Mouse (Mus musculus) gastrocnemius, postnatal 36 days (tissue): ENCODE results near the gene Asb5. TPM values are rescaled to one million over a fixed set of nuclear protein-coding genes. Genes with fewer than 3 reads are reported as not detected.
"Not testable (repeated sequence)": the region's sequence is repeated elsewhere in the genome, so short reads cannot be mapped to it uniquely, and the experiment has no call there.

Experiments
- DNase-seq, 2 experiments: peaks; one replicate each; pipeline ENCODE4 v3.0.0; 2022
- intact Hi-C: fragments of 180-260 bp; cut with DNase I; formaldehyde crosslinking; loops from one replicate; pipeline ENCODE4 v1.15.1; 2025
- long read RNA-seq, 2 experiments: library from polyadenylated mRNA; stranded (forward); transcript quantifications; one replicate each; pipeline ENCODE4 v2.0.0; 2021
- total RNA-seq, 2 experiments: library from RNA; stranded (reverse); gene quantifications; 2 replicates each; pipeline ENCODE4 v1.2.3; 2021

Asb5 gene
- total RNA-seq = 100 to 1,000 TPM; 181 to 187 TPM
- long read RNA-seq, experiment 1, transcript Asb5-201 (7 exons, 1,585 nt) = major isoform, 126 of 212 reads
- long read RNA-seq, experiment 1, partial matches to known transcripts = 62 of 212 reads
- long read RNA-seq, experiment 1, other reads (novel, unspliced or antisense) = 24 of 212 reads
- long read RNA-seq, experiment 2, transcript Asb5-201 (7 exons, 1,585 nt) = major isoform, 142 of 249 reads
- long read RNA-seq, experiment 2, partial matches to known transcripts = 86 of 249 reads
- long read RNA-seq, experiment 2, other reads (novel, unspliced or antisense) = 21 of 249 reads

- peak; percentile 94 for DNase-seq
- intact Hi-C loops = no loop called here
These were observed at the start of gene Asb5, which contains the start of gene Spcs3 for GRCm38 (mm10) chr8:54529382-54530296. Gene Asb5 (plus strand): TSS chr8:54529580. Gene Spcs3 (minus strand): TSS chr8:54529998.

- no peak for DNase-seq
- intact Hi-C loops = no loop called here
These were observed 42.7 kb upstream of the Asb5 start for GRCm38 (mm10) chr8:54486555-54487273.

- DNase-seq = no peak
- intact Hi-C loops = no loop called here
These were observed 40.9 kb upstream of the Asb5 start for GRCm38 (mm10) chr8:54488437-54488836.

- DNase-seq = no peak
- intact Hi-C loops = loop anchor here (10.0 kb wide), 2 partner anchors 626 to 886 kb away; no protein-coding TSS in a partner anchor
These were observed 38.2 kb upstream of the Asb5 start for GRCm38 (mm10) chr8:54491057-54491690.

GRCm38 (mm10) chr8:54491934-54492333 is 37.4 kb upstream of the Asb5 start:
- intact Hi-C loops = loop anchor here (10.0 kb wide), 2 partner anchors 627 to 887 kb away; no protein-coding TSS in a partner anchor
- no peak for DNase-seq

- intact Hi-C loops = loop anchor here (10.0 kb wide), 2 partner anchors 628 to 888 kb away; no protein-coding TSS in a partner anchor
These were observed 36.3 kb upstream of the Asb5 start for GRCm38 (mm10) chr8:54493110-54493509.

GRCm38 (mm10) chr8:54493915-54494314 is 35.5 kb upstream of the Asb5 start:
- no peak for DNase-seq
- intact Hi-C loops = loop anchor here (10.0 kb wide), 2 partner anchors 629 to 889 kb away; no protein-coding TSS in a partner anchor

More at GRCm38 (mm10) chr8:54493110-54493509, 36.3 kb upstream of the Asb5 start:
- peak in 1 of 2 experiments; percentile 27 for DNase-seq

GRCm38 (mm10) chr8:54503104-54503503 is 26.3 kb upstream of the Asb5 start:
- DNase-seq = no peak

GRCm38 (mm10) chr8:54505060-54505459 is 24.3 kb upstream of the Asb5 start:
- intact Hi-C loops = no loop called here
- DNase-seq = no peak

More at GRCm38 (mm10) chr8:54503104-54503503, 26.3 kb upstream of the Asb5 start:
- intact Hi-C loops = no loop called here

- peak in 1 of 2 experiments; percentile 61 for DNase-seq
- intact Hi-C loops = loop anchor here (1.0 to 2.0 kb wide), 2 partner anchors 153 to 199 kb away; no protein-coding TSS in a partner anchor
These were observed 21.8 kb upstream of the Asb5 start for GRCm38 (mm10) chr8:54507428-54508095.

GRCm38 (mm10) chr8:54508096-54508456 is 21.3 kb upstream of the Asb5 start:
- intact Hi-C loops = loop anchor here (2.0 kb wide), 1 partner anchor 153 kb away; no protein-coding TSS in a partner anchor

GRCm38 (mm10) chr8:54508814-54509213 is 20.6 kb upstream of the Asb5 start:
- intact Hi-C loops = loop anchor here (2.0 kb wide), 1 partner anchor 152 kb away; no protein-coding TSS in a partner anchor

More at GRCm38 (mm10) chr8:54508096-54508456, 21.3 kb upstream of the Asb5 start:
- no peak for DNase-seq

GRCm38 (mm10) chr8:54509221-54509721 is 20.1 kb upstream of the Asb5 start:
- DNase-seq = no peak
- intact Hi-C loops = loop anchor here (2.0 kb wide), 1 partner anchor 152 kb away; no protein-coding TSS in a partner anchor

More at GRCm38 (mm10) chr8:54508814-54509213, 20.6 kb upstream of the Asb5 start:
- DNase-seq = no peak

- no peak for DNase-seq
- intact Hi-C loops = no loop called here
These were observed 17.6 kb upstream of the Asb5 start for GRCm38 (mm10) chr8:54511791-54512190.

- intact Hi-C loops, DNase-seq: not testable (repeated sequence)
These were observed 17.2 kb upstream of the Asb5 start for GRCm38 (mm10) chr8:54512200-54512599.

- intact Hi-C loops = no loop called here
- DNase-seq = no peak
These were observed 10.5 kb upstream of the Asb5 start for GRCm38 (mm10) chr8:54518756-54519460.

- no peak for DNase-seq
- intact Hi-C loops = no loop called here
These were observed 8.9 kb upstream of the Asb5 start for GRCm38 (mm10) chr8:54520516-54520915.

- no peak for DNase-seq
- intact Hi-C loops = no loop called here
These were observed 3.8 kb upstream of the Asb5 start for GRCm38 (mm10) chr8:54525606-54526005.
